Mouse (Mus musculus) heart, embryonic 14.5 days (tissue): Measurements from ENCODE around the gene Avil. TPM values are rescaled to one million over a fixed set of nuclear protein-coding genes. Genes with fewer than 3 reads are reported as not detected.

Experiments used
- ATAC-seq: fragments of 200-750 bp; cut with Nextera tagmentation; 2 replicates; pipeline ENCODE4 v1.8.0; 2017; ENCODE audit warnings: low read depth, moderate TSS enrichment; ENCODE audit not compliant: insufficient number of reproducible peaks, insufficient read depth, low FRiP score
- H3K27ac ChIP-seq, 2 experiments: fragments of 200-500 bp in 1 of 2; fragments of 300-500 bp in 1 of 2; sonication (generic) in 1 of 2; replicated peaks in 1 of 2; 2 replicates each; pipeline ENCODE4 v1.5.1; 2012 to 2014; ENCODE audit warnings: low read depth in 2 of 2, low read length in 2 of 2, control low read depth in 1 of 2, mild to moderate bottlenecking in 1 of 2, mixed read lengths in 1 of 2; ENCODE audit not compliant: control insufficient read depth in 1 of 2, insufficient read depth in 1 of 2
- H3K27me3 ChIP-seq: fragments of 300-500 bp; sonication (generic); 2 replicates; pipeline ENCODE4 v1.6.1; 2014; ENCODE audit warnings: mild to moderate bottlenecking, low read length, control low read depth; ENCODE audit not compliant: control insufficient read depth, insufficient read depth
- H3K36me3 ChIP-seq: fragments of 300-500 bp; sonication (generic); 2 replicates; pipeline ENCODE4 v1.6.1; 2014; ENCODE audit warnings: mild to moderate bottlenecking, control low read depth, low read length, mixed read lengths; ENCODE audit not compliant: control insufficient read depth, insufficient read depth
- H3K4me1 ChIP-seq, 2 experiments: fragments of 200-500 bp in 1 of 2; fragments of 300-500 bp in 1 of 2; sonication (generic) in 1 of 2; 2 replicates each; pipeline ENCODE4 v1.6.1; 2012 to 2014; ENCODE audit warnings: low read length in 2 of 2, control low read depth in 1 of 2, mixed read lengths in 1 of 2; ENCODE audit not compliant: control insufficient read depth in 2 of 2, insufficient read depth in 2 of 2
- H3K4me2 ChIP-seq: fragments of 300-500 bp; sonication (generic); 2 replicates; pipeline ENCODE4 v1.6.1; 2014; ENCODE audit warnings: mild to moderate bottlenecking, low read length
- H3K4me3 ChIP-seq, 2 experiments: fragments of 200-500 bp in 1 of 2; fragments of 300-500 bp in 1 of 2; sonication (generic) in 1 of 2; 2 replicates each; pipeline ENCODE4 v1.5.1; 2012 to 2014; ENCODE audit warnings: low read length in 2 of 2, mild to moderate bottlenecking in 2 of 2, control low read depth in 1 of 2, low read depth in 1 of 2, moderate library complexity in 1 of 2; ENCODE audit not compliant: control insufficient read depth in 1 of 2, insufficient read depth in 1 of 2
- H3K9ac ChIP-seq: fragments of 300-500 bp; sonication (generic); 2 replicates; pipeline ENCODE4 v1.6.1; 2014; ENCODE audit warnings: mild to moderate bottlenecking, low read length
- H3K9me3 ChIP-seq: fragments of 300-500 bp; sonication (generic); 2 replicates; pipeline ENCODE4 v1.6.1; 2016; ENCODE audit warnings: low read length, control low read depth; ENCODE audit not compliant: control insufficient read depth
- WGBS: fragments of 180-500 bp; shearing (Covaris S2); extraction: QIAGEN DNeasy Blood & Tissue Kit; methylation state at CpG from one replicate; pipeline ENCODE4 v1.1.7; 2014; 5-methylcytosine and 5-hydroxymethylcytosine counted together
- microRNA counts: library from miRNA; unstranded; fragments of <30 nt; microRNA quantifications from one replicate; lab custom pipeline; 2016
- microRNA-seq: library from miRNA; unstranded; fragments of <30 nt; microRNA quantifications from one replicate; pipeline ENCODE4, GENCODE M21; 2016
- polyA plus RNA-seq: library from polyadenylated mRNA; unstranded; fragments of >200 nt; fragmentation: Nextera tagmentation; extraction: Ambion mirVana; gene quantifications from 2 replicates; pipeline ENCODE4 v1.2.1, GENCODE M21; 2014

Avil gene
- polyA plus RNA-seq, 1 experiment from 2014 or later = 0.39 TPM

DNA sequence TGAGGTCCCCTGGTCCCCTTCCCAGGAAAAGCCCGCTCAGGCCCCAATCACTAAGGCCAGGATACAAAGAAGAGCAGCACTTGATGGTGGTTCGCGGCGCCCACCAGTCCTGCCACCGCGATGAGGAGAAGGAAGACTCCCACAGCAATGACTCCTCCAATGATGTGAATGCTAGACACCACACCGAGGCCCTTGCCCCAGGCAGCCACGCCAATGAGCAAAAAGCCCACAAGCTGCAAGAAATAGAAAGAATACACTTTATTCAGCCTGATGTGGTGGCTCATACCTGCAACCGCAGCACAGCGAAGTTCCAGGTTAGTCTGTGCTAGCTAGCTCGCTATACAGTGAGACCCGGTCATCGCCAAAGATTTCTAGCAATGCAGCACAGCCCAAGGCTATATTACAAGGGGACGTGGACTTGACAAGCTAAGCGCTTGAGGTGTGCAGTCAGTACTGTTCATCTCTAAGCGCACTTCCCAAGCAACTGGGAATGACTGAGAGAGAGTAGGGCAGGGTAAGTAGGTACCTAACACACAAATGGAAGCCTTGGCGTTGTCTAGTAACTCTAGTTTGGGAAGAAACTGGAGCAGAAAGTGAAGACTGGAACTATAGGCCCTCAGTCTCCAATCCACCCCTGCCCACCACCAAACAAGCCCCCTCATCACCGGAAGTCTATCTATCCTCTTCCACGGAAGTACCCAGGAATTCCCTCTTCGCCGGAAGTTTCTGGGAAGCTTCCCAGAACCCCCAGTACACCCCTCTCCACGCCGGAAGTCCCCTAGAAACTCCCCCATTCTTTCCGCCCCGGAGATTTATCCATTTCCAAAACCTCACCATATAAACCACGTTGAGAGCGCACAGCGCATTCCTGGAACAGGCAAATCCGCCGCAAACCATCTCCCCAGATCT, 69.0 kb downstream of the Avil start:
- Histone ChIP-seq H3K4me1 (peaks cover 14 to 22% of the 10 kb centered on the region in 2 experiments), H3K36me3 (peaks cover 43% of the 10 kb centered on the region), H3K4me2 (peak overlapping the region; percentile 90), H3K4me3 (peak overlapping the region; percentile 61 to 96), H3K9me3 (no peaks in the 10 kb centered on the region), H3K27me3 (no peaks in the 10 kb centered on the region), H3K27ac (peak overlapping the region; percentile 80 to 94), H3K9ac (peak overlapping the region; percentile 79)
- no peak for ATAC-seq
- 5% methylated on average over 30 of the region's 30 CpGs for WGBS

MicroRNA genes within 50 kb of the gene (microRNA counts, 519-probe panel; counts per million panel counts)
- 4,584 counts per million, percentile 78 among the panel's probes with 10 or more counts for microRNA mmu-miR-26a (lab: Ali Mortazavi, UCI)
- 322 counts per million, percentile 70 among the panel's probes with 10 or more counts for microRNA mmu-miR-546 (lab: Ali Mortazavi, UCI)

Small RNA genes within 50 kb of the gene (microRNA-seq; reads per million reads assigned to microRNA genes)
- gene Mir26a-2 = 49.2 reads per million, percentile 43 among the genes with 10 or more reads in this experiment
- gene Mir546 = not detected

Other genes with a start within 250 kb of the Avil start
- 9.4 and 10.0 TPM in 2 replicates for gene Atp23, start 99.4 kb upstream of the Avil start, polyA plus RNA-seq
- gene Ctdsp2, start 22.0 kb upstream of the Avil start, polyA plus RNA-seq = 60.4 and 64.4 TPM in 2 replicates
- 84.6 and 85.0 TPM in 2 replicates for gene Tsfm, start 30.1 kb downstream of the Avil start, polyA plus RNA-seq
- gene Mettl1, start 40.7 kb downstream of the Avil start, polyA plus RNA-seq = 36.3 and 37.1 TPM in 2 replicates
- gene Eef1akmt3, start 40.8 kb downstream of the Avil start, polyA plus RNA-seq = 0.16 and 0.30 TPM in 2 replicates
- not detected in 2 replicates for gene Cyp27b1, start 47.5 kb downstream of the Avil start, polyA plus RNA-seq
- 0.16 and 0.39 TPM in 2 replicates for gene March9, start 59.5 kb downstream of the Avil start, polyA plus RNA-seq
- gene Cdk4, start 62.8 kb downstream of the Avil start, polyA plus RNA-seq = 929 and 946 TPM in 2 replicates
- 99.1 and 101 TPM in 2 replicates for gene Tspan31, start 69.6 kb downstream of the Avil start, polyA plus RNA-seq
- 0.27 TPM in 1 of 2 replicates, not detected in the other for gene Agap2, start 74.6 kb downstream of the Avil start, polyA plus RNA-seq
- gene Os9, start 120.4 kb downstream of the Avil start, polyA plus RNA-seq = 27.7 and 28.3 TPM in 2 replicates
- 1.5 and 2.0 TPM in 2 replicates for gene B4galnt1, start 164.5 kb downstream of the Avil start, polyA plus RNA-seq
- gene Slc26a10, start 179.9 kb downstream of the Avil start, polyA plus RNA-seq = 17.4 and 19.3 TPM in 2 replicates
- 18.2 and 22.8 TPM in 2 replicates for gene Arhgef25, start 189.4 kb downstream of the Avil start, polyA plus RNA-seq
- gene Dtx3, start 195.0 kb downstream of the Avil start, polyA plus RNA-seq = 73.3 and 75.7 TPM in 2 replicates
- 17.6 and 22.8 TPM in 2 replicates for gene Pip4k2c, start 210.9 kb downstream of the Avil start, polyA plus RNA-seq